Mouse (Mus musculus): ENCODE results near the gene 1110051M20Rik.

DNA sequence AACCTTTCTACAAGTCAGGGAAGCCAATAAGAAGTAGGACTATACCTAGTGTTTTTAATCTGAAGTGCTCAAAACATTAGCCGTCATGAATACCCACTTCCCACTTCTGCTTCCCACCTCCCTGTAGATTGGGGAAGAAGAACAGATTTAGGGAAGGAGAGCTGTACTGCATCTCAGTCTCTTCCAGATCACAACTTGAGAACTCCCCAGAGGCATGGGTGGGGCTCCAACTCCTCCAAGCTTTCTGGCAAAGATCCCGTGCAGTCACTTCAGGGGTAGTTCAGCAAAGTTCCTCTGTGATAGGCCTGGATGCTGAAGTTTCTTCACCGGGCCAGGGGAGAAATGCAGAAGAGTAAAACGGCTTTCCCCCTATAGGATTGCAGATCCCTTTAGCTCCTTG lies 109.4 kb downstream of the 1110051M20Rik start:
- TF ChIP-seq POLR2A (IDR thresholded peaks at IDR 0.05; ENCODE audit: low read depth, low read length): no peak
- no peak for TF ChIP-seq USF2 (conservative IDR thresholded peaks at IDR 0.05; ENCODE audit: low read depth, low read length)
- no peak for TF ChIP-seq SIN3A (IDR thresholded peaks at IDR 0.05; ENCODE audit: low read length)
- no peak for TF ChIP-seq MAFK (IDR thresholded peaks at IDR 0.05; ENCODE audit: insufficient replicate concordance, low read length)
- TF ChIP-seq CTCF (conservative IDR thresholded peaks at IDR 0.05 in 1 of 2, IDR thresholded peaks at IDR 0.05 in 1 of 2; ENCODE audit: low read depth in 2 of 2, low read length in 2 of 2): no peak
- TF ChIP-seq USF1 (IDR thresholded peaks at IDR 0.05; ENCODE audit: low read depth, low read length): no peak
